Mouse (Mus musculus) hindbrain, embryonic 10.5 days (tissue): ENCODE data around the gene Zbtb42. TPM values are rescaled to one million over a fixed set of nuclear protein-coding genes. Genes with fewer than 3 reads are reported as not detected.

Experiments
- DNase-seq: peaks from one replicate; pipeline ENCODE4 v3.0.0-alpha.2; 2017; ENCODE audit warnings: low spot score
- H3K27ac ChIP-seq: fragments of 300-500 bp; sonication (generic); 2 replicates; pipeline ENCODE4 v1.5.1; 2016; ENCODE audit warnings: mild to moderate bottlenecking, moderate library complexity
- H3K27me3 ChIP-seq: fragments of 300-500 bp; sonication (generic); 2 replicates; pipeline ENCODE4 v1.6.1; 2016; ENCODE audit warnings: mild to moderate bottlenecking; ENCODE audit not compliant: poor library complexity, insufficient read depth, severe bottlenecking
- H3K36me3 ChIP-seq: fragments of 300-500 bp; sonication (generic); 2 replicates; pipeline ENCODE4 v1.6.1; 2016; ENCODE audit warnings: mild to moderate bottlenecking, moderate library complexity
- H3K4me1 ChIP-seq: fragments of 300-500 bp; sonication (generic); replicated peaks from 2 replicates; pipeline ENCODE4 v1.6.1; 2016; ENCODE audit warnings: mild to moderate bottlenecking
- H3K4me3 ChIP-seq: fragments of 300-500 bp; sonication (generic); 2 replicates; pipeline ENCODE4 v1.5.1; 2016; ENCODE audit warnings: mild to moderate bottlenecking, moderate library complexity
- H3K9me3 ChIP-seq: fragments of 300-500 bp; sonication (generic); 2 replicates; pipeline ENCODE4 v1.6.1; 2016; ENCODE audit warnings: mild to moderate bottlenecking, moderate library complexity
- whole genome bisulfite sequencing: fragments of 180-500 bp; shearing (Covaris S2); methylation state at CpG from one replicate; pipeline ENCODE4 v1.1.7; 2016; 5-methylcytosine and 5-hydroxymethylcytosine counted together
- polyA plus RNA-seq: library from polyadenylated mRNA; unstranded; fragments of >200 nt; fragmentation: Nextera tagmentation; extraction: Ambion mirVana; gene quantifications from 2 replicates; pipeline ENCODE4 v1.2.1, GENCODE M21; 2016

Zbtb42 gene
- 7.1 and 10.9 TPM in 2 replicates for polyA plus RNA-seq

GRCm38 (mm10) chr12:112678555-112679026 is at the start of gene Zbtb42:
Gene Zbtb42 (plus strand): TSS chr12:112678828.
- peak; percentile 87 for DNase-seq
- H3K27me3 ChIP-seq = peaks cover 75% of the 10 kb centered on the region
- H3K4me1 ChIP-seq = peaks cover 61% of the 10 kb centered on the region
- peak within 1 kb of the TSS; percentile 90 for H3K27ac ChIP-seq
- H3K4me3 ChIP-seq = peak within 1 kb of the TSS; percentile 75
- WGBS = under 1% methylated on average over 59 of the region's 60 CpGs
- peaks cover 22% of the 10 kb centered on the region for H3K36me3 ChIP-seq
- no peaks in the 10 kb centered on the region for H3K9me3 ChIP-seq

- H3K36me3 ChIP-seq = no peaks in the 10 kb centered on the region
- peak overlapping the region; percentile 46; the same call in 1 of the 2 replicates for H3K27ac ChIP-seq
- H3K9me3 ChIP-seq = no peaks in the 10 kb centered on the region
- H3K4me1 ChIP-seq = peaks cover 52% of the 10 kb centered on the region
- H3K27me3 ChIP-seq = 0 out of 2 replicates have a peak, but pooled peaks cover 4% of the 10 kb centered on the region
- 39% methylated on average over 19 of the region's 19 CpGs for WGBS
- DNase-seq = peak; percentile 69
- H3K4me3 ChIP-seq = peak overlapping the region; percentile 35
Observed at GRCm38 (mm10) chr12:112628928-112629721, 49.5 kb upstream of the Zbtb42 start.

GRCm38 (mm10) chr12:112630029-112630428 is 48.6 kb upstream of the Zbtb42 start:
- H3K36me3 ChIP-seq = no peaks in the 10 kb centered on the region
- H3K4me3 ChIP-seq = no peak overlapping the region
- H3K27ac ChIP-seq = no peak overlapping the region
- H3K4me1 ChIP-seq = peaks cover 48% of the 10 kb centered on the region
- 93% methylated on average over 12 of the region's 12 CpGs for WGBS
- H3K9me3 ChIP-seq = no peaks in the 10 kb centered on the region
- DNase-seq = no peak
- 0 out of 2 replicates have a peak, but pooled peaks cover 4% of the 10 kb centered on the region for H3K27me3 ChIP-seq

GRCm38 (mm10) chr12:112630796-112631195 is 47.8 kb upstream of the Zbtb42 start:
- Histone ChIP-seq H3K36me3 (no peaks in the 10 kb centered on the region), H3K4me1 (peaks cover 48% of the 10 kb centered on the region), H3K9me3 (no peaks in the 10 kb centered on the region), H3K27me3 (0 out of 2 replicates have a peak, but pooled peaks cover 4% of the 10 kb centered on the region), H3K27ac (no peak overlapping the region), H3K4me3 (no peak overlapping the region)
- DNase-seq = no peak
- WGBS = 83% methylated on average over 5 of the region's 5 CpGs

- H3K27me3 ChIP-seq = 0 out of 2 replicates have a peak, but pooled peaks cover 4% of the 10 kb centered on the region
- no peak for DNase-seq
- H3K36me3 ChIP-seq = no peaks in the 10 kb centered on the region
- peaks cover 44% of the 10 kb centered on the region for H3K4me1 ChIP-seq
- H3K4me3 ChIP-seq = no peak overlapping the region
- WGBS = 53% methylated on average over 1 of the region's 1 CpGs
- H3K9me3 ChIP-seq = no peaks in the 10 kb centered on the region
- H3K27ac ChIP-seq = no peak overlapping the region
Observed at GRCm38 (mm10) chr12:112631472-112631871, 47.2 kb upstream of the Zbtb42 start.

- H3K36me3 ChIP-seq = no peaks in the 10 kb centered on the region
- WGBS = 74% methylated on average over 11 of the region's 11 CpGs
- no peak overlapping the region for H3K4me3 ChIP-seq
- 0 out of 2 replicates have a peak, but pooled peaks cover 4% of the 10 kb centered on the region for H3K27me3 ChIP-seq
- no peak for DNase-seq
- peaks cover 38% of the 10 kb centered on the region for H3K4me1 ChIP-seq
- H3K9me3 ChIP-seq = no peaks in the 10 kb centered on the region
- 0 out of 2 replicates have a peak overlapping the region, but pooled peaks have one; percentile 62 for H3K27ac ChIP-seq
Observed at GRCm38 (mm10) chr12:112632084-112632777, 46.4 kb upstream of the Zbtb42 start.

- Histone ChIP-seq H3K4me3 (no peak overlapping the region), H3K27ac (0 out of 2 replicates have a peak overlapping the region, but pooled peaks have one; percentile 1), H3K27me3 (0 out of 2 replicates have a peak, but pooled peaks cover 4% of the 10 kb centered on the region), H3K9me3 (no peaks in the 10 kb centered on the region), H3K4me1 (peaks cover 38% of the 10 kb centered on the region), H3K36me3 (no peaks in the 10 kb centered on the region)
- 86% methylated on average over 5 of the region's 5 CpGs for WGBS
- DNase-seq = no peak
Observed at GRCm38 (mm10) chr12:112632907-112633306, 45.7 kb upstream of the Zbtb42 start.

GRCm38 (mm10) chr12:112633686-112634085 is 44.9 kb upstream of the Zbtb42 start:
- no peak for DNase-seq
- H3K27ac ChIP-seq = no peak overlapping the region
- H3K4me3 ChIP-seq = no peak overlapping the region
- no peaks in the 10 kb centered on the region for H3K36me3 ChIP-seq
- no peaks in the 10 kb centered on the region for H3K9me3 ChIP-seq
- H3K27me3 ChIP-seq = 0 out of 2 replicates have a peak, but pooled peaks cover 4% of the 10 kb centered on the region
- peaks cover 30% of the 10 kb centered on the region for H3K4me1 ChIP-seq
- 68% methylated on average over 9 of the region's 9 CpGs for WGBS

- Histone ChIP-seq H3K4me1 (peaks cover 8% of the 10 kb centered on the region; the same call in 1 of the 2 replicates), H3K4me3 (no peak overlapping the region), H3K27ac (no peak overlapping the region), H3K36me3 (no peaks in the 10 kb centered on the region), H3K9me3 (no peaks in the 10 kb centered on the region), H3K27me3 (no peaks in the 10 kb centered on the region)
- 88% methylated on average over 10 of the region's 10 CpGs for WGBS
- DNase-seq = no peak
Observed at GRCm38 (mm10) chr12:112639526-112639925, 39.1 kb upstream of the Zbtb42 start.

- Histone ChIP-seq H3K9me3 (no peaks in the 10 kb centered on the region), H3K36me3 (peaks cover 15% of the 10 kb centered on the region), H3K4me1 (peaks cover 27% of the 10 kb centered on the region), H3K27me3 (no peaks in the 10 kb centered on the region), H3K27ac (no peak overlapping the region), H3K4me3 (no peak overlapping the region)
- no peak for DNase-seq
- 93% methylated on average over 6 of the region's 6 CpGs for WGBS
Observed at GRCm38 (mm10) chr12:112643126-112643525, 35.5 kb upstream of the Zbtb42 start.

GRCm38 (mm10) chr12:112644180-112644854 is 34.3 kb upstream of the Zbtb42 start, which contains the start of gene Siva1:
Gene Siva1 (plus strand): TSS chr12:112644679.
- Histone ChIP-seq H3K4me1 (peaks cover 27% of the 10 kb centered on the region), H3K4me3 (peak within 1 kb of the TSS; percentile 89), H3K36me3 (peaks cover 27% of the 10 kb centered on the region), H3K27ac (peak within 1 kb of the TSS; percentile 94), H3K27me3 (no peaks in the 10 kb centered on the region), H3K9me3 (no peaks in the 10 kb centered on the region)
- WGBS = 2% methylated on average over 45 of the region's 46 CpGs
- peak; percentile 99 for DNase-seq

- no peaks in the 10 kb centered on the region for H3K9me3 ChIP-seq
- H3K4me1 ChIP-seq = peaks cover 27% of the 10 kb centered on the region
- no peak for DNase-seq
- H3K4me3 ChIP-seq = peak overlapping the region; percentile 89
- WGBS = under 1% methylated on average over 75 of the region's 75 CpGs
- no peaks in the 10 kb centered on the region for H3K27me3 ChIP-seq
- peak overlapping the region; percentile 94 for H3K27ac ChIP-seq
- H3K36me3 ChIP-seq = peaks cover 34% of the 10 kb centered on the region
Observed at GRCm38 (mm10) chr12:112644855-112645506, 33.6 kb upstream of the Zbtb42 start.
